Mouse (Mus musculus): ENCODE data around the gene Kdm5a. TPM values are rescaled to one million over a fixed set of nuclear protein-coding genes. Genes with fewer than 3 reads are reported as not detected.

Kdm5a gene
- total RNA-seq, 2 experiments from 2014 or later: 29.2 to 130 TPM

DNA sequence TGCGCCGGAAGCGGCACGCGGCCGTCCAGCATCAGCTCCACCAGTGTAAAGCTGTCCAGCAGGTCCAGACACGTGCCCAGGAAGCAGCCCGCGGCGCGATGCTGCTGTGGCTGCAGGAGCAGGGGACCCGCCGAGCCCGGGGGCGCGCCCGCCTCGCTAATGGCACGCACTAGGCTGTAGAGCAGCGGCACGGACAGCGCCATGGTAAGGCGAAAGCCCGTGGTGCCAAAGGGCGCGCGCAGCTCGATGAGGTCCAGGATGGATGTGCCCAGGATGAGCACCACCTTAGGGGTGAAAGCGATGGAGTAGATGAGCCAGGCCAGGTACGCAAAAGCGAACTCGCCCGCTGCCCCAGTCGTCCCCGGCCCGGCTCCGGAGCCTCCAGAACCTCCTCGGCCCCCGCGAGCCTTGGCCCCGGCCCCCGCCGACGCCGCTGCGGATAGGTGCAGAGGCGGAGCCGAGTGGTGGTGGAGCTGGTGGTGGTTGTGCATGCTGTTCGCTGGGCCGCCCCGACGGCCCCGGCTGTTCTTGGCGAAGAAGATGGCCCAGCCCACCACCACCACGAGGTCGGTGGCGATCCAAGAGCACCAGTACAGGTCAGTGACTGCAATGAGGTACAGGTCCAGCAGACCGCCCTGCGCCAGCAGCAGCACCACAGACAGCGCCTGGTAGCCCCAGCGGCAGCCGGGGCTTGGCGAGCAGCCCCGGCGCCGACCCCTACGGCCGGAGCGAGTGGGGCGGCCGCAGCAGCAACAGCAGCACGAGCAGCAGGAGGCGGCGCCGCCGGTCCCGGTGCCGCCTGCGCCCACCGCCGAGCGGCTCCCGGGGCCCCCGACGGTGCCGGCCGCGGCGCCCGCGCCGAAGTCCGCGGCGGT lies 128.8 kb downstream of the Kdm5a start:
- no peak for ATAC-seq (replicated peaks; ENCODE audit: low FRiP score, poor library complexity, severe bottlenecking)

DNA sequence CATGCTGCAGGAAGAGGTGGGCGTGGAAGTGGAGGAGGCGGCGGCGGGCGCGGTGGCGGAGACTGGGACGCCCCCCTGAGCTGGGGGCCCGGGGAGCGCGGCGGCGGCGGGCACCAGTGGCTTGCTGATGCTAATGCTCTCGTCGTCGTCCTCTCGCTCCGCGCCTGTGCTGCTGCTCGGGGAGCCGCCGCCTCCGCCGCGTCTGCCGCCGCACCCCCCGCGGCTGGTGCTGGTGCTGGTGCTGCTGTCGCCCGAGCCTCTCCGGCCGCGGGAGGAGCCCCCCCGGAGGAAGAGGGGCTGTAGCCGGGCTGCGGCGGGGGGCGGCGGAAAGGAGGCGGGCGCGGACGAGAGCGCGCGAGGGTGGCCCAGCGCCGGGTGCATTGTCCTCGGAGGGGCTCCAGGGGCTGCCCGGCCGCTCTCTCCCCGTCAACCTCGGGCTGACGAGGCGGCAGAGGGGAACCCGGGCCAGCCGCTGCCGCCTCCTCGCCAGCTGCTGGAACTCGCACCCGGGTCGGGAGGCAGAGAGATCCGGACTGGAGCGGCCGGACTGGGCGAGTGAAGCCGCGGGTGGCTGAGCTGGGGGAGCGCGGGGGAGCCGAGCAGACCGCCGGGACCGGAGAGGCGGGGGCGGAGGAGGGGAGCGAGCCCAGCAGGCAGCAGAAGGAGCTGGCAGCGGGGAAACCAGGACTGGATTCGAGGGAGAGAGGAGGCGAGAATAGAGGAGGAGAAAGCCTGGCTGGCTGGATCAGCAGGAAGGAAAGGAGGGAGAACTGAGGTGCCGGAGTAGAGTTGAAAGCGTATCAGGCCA lies 129.7 kb downstream of the Kdm5a start, which contains the start of gene Tmem121b:
Gene Tmem121b, minus strand, starts transcription at position 434 of the 808 bp plus-strand sequence.
- ATAC-seq (replicated peaks; ENCODE audit: low FRiP score, poor library complexity, severe bottlenecking): no peak

Other genes starting within 250 kb of the Kdm5a start
- gene D330020A13Rik, start 69.8 kb upstream of the Kdm5a start, total RNA-seq (2015; ENCODE audit: low replicate concordance): not detected in 2 replicates
- not detected in 2 replicates for gene D330020A13Rik, start 69.8 kb upstream of the Kdm5a start, total RNA-seq (2017; ENCODE audit: low replicate concordance)
- 0.42 and 0.58 TPM in 2 replicates for gene B4galnt3, start 69.6 kb upstream of the Kdm5a start, total RNA-seq (2015; ENCODE audit: low replicate concordance)
- gene B4galnt3, start 69.6 kb upstream of the Kdm5a start, total RNA-seq (2017; ENCODE audit: low replicate concordance): 0.26 and 0.70 TPM in 2 replicates
- 61.3 and 87.4 TPM in 2 replicates for gene Ccdc77, start 250 bp downstream of the Kdm5a start, total RNA-seq (2015; ENCODE audit: low replicate concordance)
- gene Ccdc77, start 250 bp downstream of the Kdm5a start, total RNA-seq (2017; ENCODE audit: low replicate concordance): 173 and 201 TPM in 2 replicates
- 9.4 and 13.8 TPM in 2 replicates for gene Il17ra, start 99.1 kb downstream of the Kdm5a start, total RNA-seq (2015; ENCODE audit: low replicate concordance)
- gene Il17ra, start 99.1 kb downstream of the Kdm5a start, total RNA-seq (2017; ENCODE audit: low replicate concordance): 7.8 and 13.9 TPM in 2 replicates
- gene Tmem121b, start 129.7 kb downstream of the Kdm5a start, total RNA-seq (2015; ENCODE audit: low replicate concordance): not detected in 2 replicates
- gene Tmem121b, start 129.7 kb downstream of the Kdm5a start, total RNA-seq (2017; ENCODE audit: low replicate concordance): not detected in 2 replicates
- 1.3 TPM in 1 of 2 replicates, not detected in the other for gene Hdhd5, start 167.2 kb downstream of the Kdm5a start, total RNA-seq (2015; ENCODE audit: low replicate concordance)
- gene Hdhd5, start 167.2 kb downstream of the Kdm5a start, total RNA-seq (2017; ENCODE audit: low replicate concordance): 0.26 and 2.5 TPM in 2 replicates